ENCODE assay signal across 9 mouse cellular contexts in genomic region chr10:78464201-78464791, GRCm38 (mm10). TPM values are rescaled to one million over a fixed set of nuclear protein-coding genes. Genes with fewer than 3 reads are reported as not detected.
DNase-seq lines count a peak whose midpoint lies in the region; ATAC-seq and TF ChIP-seq lines count a peak whose summit lies in the region.
"Had no signal": no experiment of that assay in that cellular context is flagged by ENCODE, and none has a peak within 500 bp of the region (broad histone marks: within the 10 kb centered on the region; RNA-seq: fewer than 3 reads in every experiment).

No protein-coding gene starts in this region.

- H3K36me3 ChIP-seq in hindbrain, postnatal 0 days (ENCODE audit: insufficient read depth, low read length): no peaks in the 10 kb centered on the region
- no peaks in the 10 kb centered on the region for H3K36me3 ChIP-seq in myocyte (ENCODE audit: control insufficient read depth, insufficient read depth)

- H3K79me2 ChIP-seq in myocyte (ENCODE audit: control insufficient read depth, insufficient read depth): no peaks in the 10 kb centered on the region

- peak; percentile 24 for DNase-seq in embryo, embryonic 10.5 days (ENCODE audit: low spot score)
- DNase-seq in embryo, embryonic 11 days: no peak
- peak; percentile 37 for DNase-seq in right cerebral cortex, postnatal 14 days
- DNase-seq in right cerebral cortex, adult 2 months (ENCODE audit: low spot score in 2 of 2): no peak
- peak; percentile 18 for DNase-seq in hindbrain, postnatal 0 days (ENCODE audit: low spot score)
- no peak for DNase-seq in cerebellum, adult 11-12 months
- DNase-seq in gastrocnemius, adult 8-10 months (ENCODE audit: low spot score in 2 of 2): no peak

- no peaks in the 10 kb centered on the region for H3K9me3 ChIP-seq in hindbrain, postnatal 0 days (ENCODE audit: low read length)

- peak overlapping the region; percentile 76 for H3K27ac ChIP-seq in hindbrain, postnatal 0 days

- H3K4me1 ChIP-seq in hindbrain, postnatal 0 days (ENCODE audit: insufficient read depth, low read length): peaks cover 5% of the 10 kb centered on the region; the same call in 1 of the 2 replicates

- TF ChIP-seq CTCF in hindbrain, postnatal 0 days (IDR thresholded peaks at IDR 0.05; ENCODE audit: low read depth): no peak

- no peak for TF ChIP-seq POLR2A in myocyte (IDR thresholded peaks at IDR 0.05; ENCODE audit: insufficient read length, low read depth)

- ATAC-seq in hindbrain, postnatal 0 days: no peak

- H3K4me2 ChIP-seq in hindbrain, postnatal 0 days (ENCODE audit: low read depth, low read length): peak overlapping the region; percentile 96
- peak overlapping the region; percentile 95 for H3K4me2 ChIP-seq in myocyte (ENCODE audit: low read depth)

- 3% methylated on average over 32 of the region's 32 CpGs for WGBS in hindbrain, postnatal 0 days

- H3K4me3 ChIP-seq in hindbrain, postnatal 0 days (ENCODE audit: low read length): peak overlapping the region; percentile 76
- H3K4me3 ChIP-seq in myocyte: peak overlapping the region; percentile 58

- H3ac ChIP-seq in myocyte (ENCODE audit: control insufficient read depth, insufficient read length): peak overlapping the region; percentile 23

- peak overlapping the region; percentile 81 for H3K9ac ChIP-seq in hindbrain, postnatal 0 days (replicated peaks; ENCODE audit: low read length)

- H3K27me3 ChIP-seq in hindbrain, postnatal 0 days (ENCODE audit: insufficient read depth, low read length): no peaks in the 10 kb centered on the region
- no peaks in the 10 kb centered on the region for H3K27me3 ChIP-seq in myocyte (ENCODE audit: control insufficient read depth, insufficient read depth, insufficient read length)

TF ChIP-seq in myocyte, 11 proteins besides CTCF, POLR2A, EP300 and RAD21:
- TF ChIP-seq REST (IDR thresholded peaks at IDR 0.05; ENCODE audit: insufficient read depth, insufficient read length): no peak
- TF ChIP-seq TCF12 (IDR thresholded peaks at IDR 0.05; ENCODE audit: insufficient read depth, poor library complexity, severe bottlenecking): no peak
- no peak for TF ChIP-seq TCF3 (IDR thresholded peaks at IDR 0.05; ENCODE audit: insufficient read length, low read depth)
- TF ChIP-seq MYOG (IDR thresholded peaks at IDR 0.05; ENCODE audit: control insufficient read depth in 1 of 3, insufficient read depth in 1 of 3, insufficient read length in 2 of 3, low read depth in 2 of 3): no peak
- TF ChIP-seq USF1 (IDR thresholded peaks at IDR 0.05; ENCODE audit: low read depth): no peak
- TF ChIP-seq POLR2AphosphoS2 (IDR thresholded peaks at IDR 0.05; ENCODE audit: insufficient read length, low read depth): no peak

RNA-seq across cellular contexts. Expression of gene Pdxk, which starts 0.5 kb away (rescaled TPM):
- total RNA-seq in hindbrain, postnatal 0 days (2014; rRNA removed): 63.1 and 70.7 TPM in 2 replicates
- 42.8 and 45.8 TPM in 2 replicates for polyA plus RNA-seq in hindbrain, postnatal 0 days (2015; fragmentation: Nextera tagmentation; extraction: Ambion mirVana)
- polyA plus RNA-seq in myocyte (2012; fragmentation: generic; extraction: Trizol): 5.7 TPM
- 1 to 10 TPM; 5.0 to 6.9 (median 6.3) TPM for total RNA-seq in gastrocnemius, adult 8-10 months (2022)

RNA-seq across cellular contexts. Expression of gene Cstb, which starts 38.8 kb away (rescaled TPM):
- total RNA-seq in hindbrain, postnatal 0 days (2014; rRNA removed): 80.6 and 84.4 TPM in 2 replicates
- 147 and 148 TPM in 2 replicates for polyA plus RNA-seq in hindbrain, postnatal 0 days (2015; fragmentation: Nextera tagmentation; extraction: Ambion mirVana)
- 197 TPM for polyA plus RNA-seq in myocyte (2012; fragmentation: generic; extraction: Trizol)
- total RNA-seq in gastrocnemius, adult 8-10 months (2022): 10 to 100 TPM in 3 of 4 experiments, 1 to 10 TPM in 1; 7.8 to 12.6 (median 11.0) TPM

RNA-seq across cellular contexts. Expression of gene Rrp1, which starts 51.5 kb away (rescaled TPM):
- total RNA-seq in hindbrain, postnatal 0 days (2014; rRNA removed): 176 and 179 TPM in 2 replicates
- polyA plus RNA-seq in hindbrain, postnatal 0 days (2015; fragmentation: Nextera tagmentation; extraction: Ambion mirVana): 429 and 435 TPM in 2 replicates
- polyA plus RNA-seq in myocyte (2012; fragmentation: generic; extraction: Trizol): 180 TPM
- 10 to 100 TPM; 54.6 to 63.3 (median 59.5) TPM for total RNA-seq in gastrocnemius, adult 8-10 months (2022)

RNA-seq across cellular contexts. Expression of gene Olfr1358, which starts 52.9 kb away (rescaled TPM):
- total RNA-seq in hindbrain, postnatal 0 days (2014; rRNA removed): not detected in 2 replicates
- not detected in 2 replicates for polyA plus RNA-seq in hindbrain, postnatal 0 days (2015; fragmentation: Nextera tagmentation; extraction: Ambion mirVana)
- not detected for polyA plus RNA-seq in myocyte (2012; fragmentation: generic; extraction: Trizol)
- not detected for total RNA-seq in gastrocnemius, adult 8-10 months (2022)
- total RNA-seq: layer of hippocampus, postnatal 10 days had no signal

Comparison
In these comparisons a context has a peak if more than half of its experiments do, and no peak if none do; other contexts are left out.
1. DNase-seq: peak in embryo, embryonic 10.5 days (single experiment), right cerebral cortex, postnatal 14 days (single experiment) and hindbrain, postnatal 0 days (single experiment); none in embryo, embryonic 11 days (single experiment), right cerebral cortex, adult 2 months (0 of 2), cerebellum, adult 11-12 months (single experiment) and gastrocnemius, adult 8-10 months (0 of 2).